10 mouse cellular contexts compared by ENCODE assay signal in the genomic region with DNA sequence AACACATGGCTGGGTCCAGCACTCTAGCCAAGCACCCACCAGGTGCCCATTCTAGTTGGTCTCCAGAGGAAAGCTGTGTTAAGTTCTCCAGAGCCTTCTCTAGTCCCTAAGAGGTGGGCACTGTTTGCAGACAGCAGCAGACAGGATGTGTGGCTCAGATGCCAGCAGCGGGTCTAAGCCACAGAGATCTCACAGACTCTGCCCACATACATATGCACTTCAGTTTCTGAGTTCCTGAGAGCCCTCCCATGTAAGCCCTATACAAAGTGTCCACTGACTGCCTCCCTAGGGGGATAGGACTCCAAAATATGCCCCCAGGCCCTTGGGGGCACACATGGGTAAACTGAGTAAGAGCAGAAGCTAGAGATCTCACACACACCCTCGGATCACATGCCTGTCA. TPM values are rescaled to one million over a fixed set of nuclear protein-coding genes. Genes with fewer than 3 reads are reported as not detected.
DNase-seq lines count a peak whose midpoint lies in the region; ATAC-seq and TF ChIP-seq lines count a peak whose summit lies in the region.
"Had no signal": no experiment of that assay in that cellular context is flagged by ENCODE, and none has a peak within 500 bp of the region (broad histone marks: within the 10 kb centered on the region; RNA-seq: fewer than 3 reads in every experiment).

No protein-coding gene starts in this region.

- no peak overlapping the region for H3K4me2 ChIP-seq in forebrain, embryonic 13.5 days
- no peak overlapping the region for H3K4me2 ChIP-seq in forebrain, embryonic 16.5 days (ENCODE audit: low read length)
- H3K4me2 ChIP-seq in liver, embryonic 13.5 days = peak overlapping the region; percentile 49
- H3K4me2 ChIP-seq in forebrain, postnatal 0 days (ENCODE audit: low read depth) = no peak overlapping the region
- H3K4me2 ChIP-seq: kidney, embryonic 15.5 days had no signal

- no peak for TF ChIP-seq CTCF in lung, adult 2 months (IDR thresholded peaks at IDR 0.05; ENCODE audit: insufficient read depth, low read length)
- TF ChIP-seq CTCF in forebrain, postnatal 0 days (IDR thresholded peaks at IDR 0.05; ENCODE audit: low read depth) = no peak

- ATAC-seq in forebrain, embryonic 13.5 days = no peak
- no peak for ATAC-seq in forebrain, embryonic 16.5 days
- no peak for ATAC-seq in liver, embryonic 13.5 days (ENCODE audit: low read depth)
- no peak for ATAC-seq in forebrain, postnatal 0 days

- 0 out of 2 replicates have a peak overlapping the region, but pooled peaks have one; percentile 14 for H3K9ac ChIP-seq in forebrain, embryonic 13.5 days
- no peak overlapping the region for H3K9ac ChIP-seq in forebrain, embryonic 16.5 days (replicated peaks; ENCODE audit: low read depth, low read length)
- peak overlapping the region; percentile 40 for H3K9ac ChIP-seq in liver, embryonic 13.5 days
- H3K9ac ChIP-seq in forebrain, postnatal 0 days = no peak overlapping the region
- H3K9ac ChIP-seq: kidney, embryonic 15.5 days had no signal

- H3K4me3 ChIP-seq in forebrain, embryonic 13.5 days = no peak overlapping the region
- H3K4me3 ChIP-seq in forebrain, embryonic 16.5 days (replicated peaks; ENCODE audit: low read length) = no peak overlapping the region
- peak overlapping the region; percentile 65 for H3K4me3 ChIP-seq in lung, adult 2 months (replicated peaks; ENCODE audit: extremely low read depth, low read depth, low read length)
- peak overlapping the region; percentile 4 for H3K4me3 ChIP-seq in liver, embryonic 13.5 days (replicated peaks)
- no peak overlapping the region for H3K4me3 ChIP-seq in forebrain, postnatal 0 days (ENCODE audit: low read depth, low read length)
- H3K4me3 ChIP-seq: kidney, embryonic 15.5 days had no signal

- H3K27me3 ChIP-seq in forebrain, embryonic 13.5 days = no peaks in the 10 kb centered on the region
- H3K27me3 ChIP-seq in forebrain, embryonic 16.5 days (replicated peaks; ENCODE audit: control insufficient read depth, insufficient read depth, low read length) = no peaks in the 10 kb centered on the region
- H3K27me3 ChIP-seq in liver, embryonic 13.5 days = no peaks in the 10 kb centered on the region
- H3K27me3 ChIP-seq in forebrain, postnatal 0 days (ENCODE audit: insufficient read depth, low read length) = no peaks in the 10 kb centered on the region
- H3K27me3 ChIP-seq: kidney, embryonic 15.5 days had no signal

- H3K36me3 ChIP-seq in forebrain, embryonic 13.5 days (ENCODE audit: poor library complexity, severe bottlenecking) = peaks cover 57% of the 10 kb centered on the region
- H3K36me3 ChIP-seq in forebrain, embryonic 16.5 days (ENCODE audit: control insufficient read depth, insufficient read depth) = peaks cover 7% of the 10 kb centered on the region; the same call in 1 of the 2 replicates
- peaks cover 9% of the 10 kb centered on the region for H3K36me3 ChIP-seq in liver, embryonic 13.5 days
- peaks cover 7% of the 10 kb centered on the region for H3K36me3 ChIP-seq in forebrain, postnatal 0 days (ENCODE audit: insufficient read depth)

- no peaks in the 10 kb centered on the region for H3K9me3 ChIP-seq in forebrain, embryonic 13.5 days (replicated peaks)
- H3K9me3 ChIP-seq in forebrain, embryonic 16.5 days (ENCODE audit: control insufficient read depth, low read length) = no peaks in the 10 kb centered on the region
- H3K9me3 ChIP-seq in liver, embryonic 13.5 days (replicated peaks) = no peaks in the 10 kb centered on the region
- no peaks in the 10 kb centered on the region for H3K9me3 ChIP-seq in forebrain, postnatal 0 days (ENCODE audit: low read length)
- H3K9me3 ChIP-seq: kidney, embryonic 15.5 days had no signal

- H3K4me1 ChIP-seq in forebrain, embryonic 13.5 days = peaks cover 69% of the 10 kb centered on the region
- H3K4me1 ChIP-seq in forebrain, embryonic 16.5 days (replicated peaks; ENCODE audit: control insufficient read depth, insufficient read depth, low read length) = peaks cover 46% of the 10 kb centered on the region
- peaks cover 21% of the 10 kb centered on the region for H3K4me1 ChIP-seq in lung, adult 2 months (ENCODE audit: control insufficient read depth, insufficient read depth, low read length)
- H3K4me1 ChIP-seq in liver, embryonic 13.5 days (replicated peaks) = peaks cover 68% of the 10 kb centered on the region
- 0 out of 2 replicates have a peak, but pooled peaks cover 3% of the 10 kb centered on the region for H3K4me1 ChIP-seq in forebrain, postnatal 0 days (ENCODE audit: insufficient read depth)

- H3K27ac ChIP-seq in forebrain, embryonic 13.5 days = peak overlapping the region; percentile 12; the same call in 1 of the 2 replicates
- H3K27ac ChIP-seq in forebrain, embryonic 16.5 days (ENCODE audit: low read length) = no peak overlapping the region
- peak overlapping the region; percentile 53 for H3K27ac ChIP-seq in liver, embryonic 13.5 days
- no peak overlapping the region for H3K27ac ChIP-seq in forebrain, postnatal 0 days (ENCODE audit: low read depth, low read length)
- H3K27ac ChIP-seq: kidney, embryonic 15.5 days had no signal

- no peak for TF ChIP-seq POLR2A in lung, adult 2 months (IDR thresholded peaks at IDR 0.05; ENCODE audit: borderline replicate concordance, extremely low read depth, low read depth, low read length)

- 87% methylated on average over 2 of the region's 2 CpGs for WGBS in forebrain, embryonic 13.5 days
- WGBS in forebrain, embryonic 16.5 days = 80% methylated on average over 2 of the region's 2 CpGs
- WGBS in lung, adult 2 months = 39% methylated on average over 2 of the region's 2 CpGs
- WGBS in liver, embryonic 13.5 days (ENCODE audit: insufficient replicate concordance) = 30% methylated on average over 2 of the region's 2 CpGs
- WGBS in forebrain, postnatal 0 days = 82% methylated on average over 2 of the region's 2 CpGs

- no peak for DNase-seq in lung, adult 2 months
- DNase-seq in lung, postnatal 14 days = no peak
- no peak for DNase-seq in liver, embryonic 13.5 days
- peak; percentile 67 to 68 for DNase-seq in thymus, postnatal 10 days (ENCODE audit: low spot score in 2 of 2)
- DNase-seq in gastrocnemius, adult 18-20 months (ENCODE audit: low spot score) = no peak
- no peak for DNase-seq in forebrain, postnatal 0 days
- DNase-seq: left cerebral cortex, postnatal 4 days had no signal

RNA-seq across cellular contexts. Expression of a gene that starts 23.3 kb away (rescaled TPM):
- 34.7 and 35.9 TPM in 2 replicates for polyA plus RNA-seq in forebrain, embryonic 13.5 days (2015; fragmentation: Nextera tagmentation; extraction: Ambion mirVana)
- polyA plus RNA-seq in forebrain, embryonic 16.5 days (2015; fragmentation: Nextera tagmentation; extraction: Ambion mirVana) = 34.8 and 40.4 TPM in 2 replicates
- polyA plus RNA-seq in lung, adult 2 months (2012; rRNA removed) = 60.1 and 87.1 TPM in 2 replicates
- polyA plus RNA-seq in liver, embryonic 13.5 days (2015; fragmentation: Nextera tagmentation; extraction: Ambion mirVana) = 2.4 and 2.5 TPM in 2 replicates
- total RNA-seq in gastrocnemius, adult 18-20 months (2021) = 10 to 100 TPM; 29.0 to 40.6 TPM
- total RNA-seq in forebrain, postnatal 0 days (2014; rRNA removed) = 99.7 and 116 TPM in 2 replicates
- 14.9 and 23.4 TPM in 2 replicates for polyA plus RNA-seq in forebrain, postnatal 0 days (2015; fragmentation: Nextera tagmentation; extraction: Ambion mirVana)

Comparison
In these comparisons a context has a peak if more than half of its experiments do, and no peak if none do; other contexts are left out.
1. H3K27ac ChIP-seq: peak in forebrain, embryonic 13.5 days (single experiment) and liver, embryonic 13.5 days (single experiment); none in forebrain, embryonic 16.5 days (single experiment) and forebrain, postnatal 0 days (single experiment).
2. H3K9ac ChIP-seq: peak in forebrain, embryonic 13.5 days (single experiment) and liver, embryonic 13.5 days (single experiment); none in forebrain, embryonic 16.5 days (single experiment) and forebrain, postnatal 0 days (single experiment).
3. H3K4me3 ChIP-seq: peak in lung, adult 2 months (single experiment) and liver, embryonic 13.5 days (single experiment); none in forebrain, embryonic 13.5 days (single experiment), forebrain, embryonic 16.5 days (single experiment) and forebrain, postnatal 0 days (single experiment).
4. DNase-seq: peak in thymus, postnatal 10 days (2 of 2); none in lung, adult 2 months (single experiment), lung, postnatal 14 days (single experiment), liver, embryonic 13.5 days (single experiment), gastrocnemius, adult 18-20 months (single experiment) and forebrain, postnatal 0 days (single experiment).